Mouse (Mus musculus): ENCODE data around the gene Nsun7.

DNA sequence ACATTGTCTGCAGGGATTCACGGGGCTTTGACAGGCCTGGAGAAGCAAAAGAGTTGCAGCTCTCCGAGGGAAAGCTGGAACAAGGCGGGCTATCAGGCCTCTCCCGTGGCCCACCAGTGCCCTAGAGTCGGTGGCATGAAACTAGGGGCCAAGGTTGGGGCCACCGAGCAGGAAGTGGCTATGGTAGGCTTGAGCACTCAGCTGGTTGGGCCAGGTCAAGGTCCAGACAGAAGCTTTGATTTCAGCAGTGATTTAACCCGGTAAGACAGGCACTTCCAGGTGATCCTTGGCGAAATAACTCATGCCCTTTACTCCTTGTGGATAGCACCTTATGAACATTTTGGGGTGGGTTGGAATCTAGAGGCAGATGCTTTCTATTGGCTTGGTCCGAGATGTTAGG is 16.2 kb upstream of the Nsun7 start:
- TF ChIP-seq POLR2A (IDR thresholded peaks at IDR 0.05; ENCODE audit: borderline replicate concordance, extremely low read depth, insufficient read depth, insufficient read length, poor library complexity, severe bottlenecking) (no peak), CTCF (IDR thresholded peaks at IDR 0.05; ENCODE audit: borderline replicate concordance, extremely low read depth, insufficient read depth, insufficient read length) (no peak)
